ENCODE assay signal across 8 mouse cellular contexts in genomic region chr7:43797844-43798462, GRCm38 (mm10). TPM values are rescaled to one million over a fixed set of nuclear protein-coding genes. Genes with fewer than 3 reads are reported as not detected.
DNase-seq lines count a peak whose midpoint lies in the region; ATAC-seq lines count a peak whose summit lies in the region.

No protein-coding gene starts in this region.

- 0 out of 2 replicates have a peak overlapping the region, but pooled peaks have one; percentile 69 for H3K27ac ChIP-seq in forebrain, embryonic 10.5 days

- H3K4me3 ChIP-seq in forebrain, embryonic 10.5 days, result peak overlapping the region; percentile 66

- peak; percentile 85 for ATAC-seq in inflammation-experienced regulatory T-cells, adult 6 months
- ATAC-seq in megakaryocyte-erythroid progenitor cell, adult 5-6 weeks (replicated peaks; ENCODE audit: low FRiP score, low TSS enrichment, poor library complexity, severe bottlenecking), result no peak

- DNase-seq in embryo, embryonic 10.5 days (ENCODE audit: low spot score), result peak; percentile 31
- DNase-seq in embryo, embryonic 10 days (ENCODE audit: low spot score), result no peak
- DNase-seq in forebrain, embryonic 10.5 days (ENCODE audit: extremely low spot score, low spot score), result no peak
- DNase-seq in lung, postnatal 36 days, result peak; percentile 57
- peak; percentile 48 for DNase-seq in thymus, postnatal 14 days
- no peak for DNase-seq in ovary, postnatal 36 days (ENCODE audit: low spot score)

- no peaks in the 10 kb centered on the region for H3K9me3 ChIP-seq in forebrain, embryonic 10.5 days

- H3K4me1 ChIP-seq in forebrain, embryonic 10.5 days, result peaks cover 24% of the 10 kb centered on the region

- peaks cover 40% of the 10 kb centered on the region for H3K27me3 ChIP-seq in forebrain, embryonic 10.5 days (ENCODE audit: poor library complexity, severe bottlenecking)

- WGBS in forebrain, embryonic 10.5 days, result 41% methylated on average over 13 of the region's 13 CpGs

- H3K36me3 ChIP-seq in forebrain, embryonic 10.5 days (replicated peaks), result no peaks in the 10 kb centered on the region

RNA-seq across cellular contexts. Expression of gene Klk8, which starts 0.6 kb away (rescaled TPM):
- polyA plus RNA-seq in forebrain, embryonic 10.5 days (2016; fragmentation: Nextera tagmentation; extraction: Ambion mirVana), result 12.6 and 12.8 TPM in 2 replicates
- polyA plus RNA-seq in inflammation-experienced regulatory T-cells, adult 6 months (2017; shearing (Covaris generic)), result 100 to 1,000 TPM; 127 to 173 (median 148) TPM
- 4.7 and 9.3 TPM in 2 replicates for total RNA-seq in megakaryocyte-erythroid progenitor cell, adult 5-6 weeks (2014; fragmentation: Nextera tagmentation)
- 2.4 and 6.9 TPM in 2 replicates for total RNA-seq in megakaryocyte-erythroid progenitor cell, adult 5-6 weeks (2017)

RNA-seq across cellular contexts. Expression of gene Klk9, which starts 6.3 kb away (rescaled TPM):
- polyA plus RNA-seq in forebrain, embryonic 10.5 days (2016; fragmentation: Nextera tagmentation; extraction: Ambion mirVana), result not detected in 2 replicates
- polyA plus RNA-seq in inflammation-experienced regulatory T-cells, adult 6 months (2017; shearing (Covaris generic)), result not detected
- total RNA-seq in megakaryocyte-erythroid progenitor cell, adult 5-6 weeks (2014; fragmentation: Nextera tagmentation), result not detected in 2 replicates
- total RNA-seq in megakaryocyte-erythroid progenitor cell, adult 5-6 weeks (2017), result not detected in 2 replicates

RNA-seq across cellular contexts. Expression of gene Klk7, which starts 13.1 kb away (rescaled TPM):
- not detected in 2 replicates for polyA plus RNA-seq in forebrain, embryonic 10.5 days (2016; fragmentation: Nextera tagmentation; extraction: Ambion mirVana)
- polyA plus RNA-seq in inflammation-experienced regulatory T-cells, adult 6 months (2017; shearing (Covaris generic)), result under 1 TPM in 1 of 3 experiments, not detected in 2; 0.17 TPM
- not detected in 2 replicates for total RNA-seq in megakaryocyte-erythroid progenitor cell, adult 5-6 weeks (2014; fragmentation: Nextera tagmentation)
- not detected in 2 replicates for total RNA-seq in megakaryocyte-erythroid progenitor cell, adult 5-6 weeks (2017)

RNA-seq across cellular contexts. Expression of gene Klk10, which starts 17.1 kb away (rescaled TPM):
- polyA plus RNA-seq in forebrain, embryonic 10.5 days (2016; fragmentation: Nextera tagmentation; extraction: Ambion mirVana), result 0.11 and 0.43 TPM in 2 replicates
- under 1 TPM in 1 of 3 experiments, not detected in 2; 0.73 TPM for polyA plus RNA-seq in inflammation-experienced regulatory T-cells, adult 6 months (2017; shearing (Covaris generic))
- total RNA-seq in megakaryocyte-erythroid progenitor cell, adult 5-6 weeks (2014; fragmentation: Nextera tagmentation), result not detected in 2 replicates
- not detected in 2 replicates for total RNA-seq in megakaryocyte-erythroid progenitor cell, adult 5-6 weeks (2017)

RNA-seq across cellular contexts. Expression of gene Klk11, which starts 23.5 kb away (rescaled TPM):
- polyA plus RNA-seq in forebrain, embryonic 10.5 days (2016; fragmentation: Nextera tagmentation; extraction: Ambion mirVana), result 0.11 TPM in 1 of 2 replicates, not detected in the other
- under 1 TPM in 1 of 3 experiments, not detected in 2; 0.46 TPM for polyA plus RNA-seq in inflammation-experienced regulatory T-cells, adult 6 months (2017; shearing (Covaris generic))
- total RNA-seq in megakaryocyte-erythroid progenitor cell, adult 5-6 weeks (2014; fragmentation: Nextera tagmentation), result not detected in 2 replicates
- not detected in 2 replicates for total RNA-seq in megakaryocyte-erythroid progenitor cell, adult 5-6 weeks (2017)

Comparison
In these comparisons a context has a peak if more than half of its experiments do, and no peak if none do; other contexts are left out.
1. DNase-seq: peak in embryo, embryonic 10.5 days (single experiment), lung, postnatal 36 days (single experiment) and thymus, postnatal 14 days (single experiment); none in embryo, embryonic 10 days (single experiment), forebrain, embryonic 10.5 days (single experiment) and ovary, postnatal 36 days (single experiment).